Mouse (Mus musculus) lung, embryonic 16.5 days (tissue): ENCODE data around the gene Cacng2. TPM values are rescaled to one million over a fixed set of nuclear protein-coding genes. Genes with fewer than 3 reads are reported as not detected.

Experiments
- ATAC-seq: fragments of 200-750 bp; cut with Nextera tagmentation; 2 replicates; pipeline ENCODE4 v1.8.0; 2017; ENCODE audit warnings: low read depth, mild to moderate bottlenecking, moderate library complexity
- H3K27ac ChIP-seq: fragments of 300-500 bp; sonication (generic); 2 replicates; pipeline ENCODE4 v1.5.1; 2014; ENCODE audit warnings: mild to moderate bottlenecking, control low read depth, low read length
- H3K27me3 ChIP-seq: fragments of 300-500 bp; sonication (generic); 2 replicates; pipeline ENCODE4 v1.6.1; 2014; ENCODE audit warnings: low read depth, low read length, mixed read lengths; ENCODE audit not compliant: control insufficient read depth, insufficient read depth
- H3K36me3 ChIP-seq: fragments of 300-500 bp; sonication (generic); 2 replicates; pipeline ENCODE4 v1.6.1; 2014; ENCODE audit warnings: low read length; ENCODE audit not compliant: control insufficient read depth, insufficient read depth
- H3K4me1 ChIP-seq: fragments of 300-500 bp; sonication (generic); replicated peaks from 2 replicates; pipeline ENCODE4 v1.6.1; 2014; ENCODE audit warnings: low read length, mixed read lengths; ENCODE audit not compliant: control insufficient read depth, insufficient read depth
- H3K4me2 ChIP-seq: fragments of 300-500 bp; sonication (generic); 2 replicates; pipeline ENCODE4 v1.6.1; 2014; ENCODE audit warnings: low read depth, low read length, control low read depth
- H3K4me3 ChIP-seq: fragments of 300-500 bp; sonication (generic); 2 replicates; pipeline ENCODE4 v1.5.1; 2014; ENCODE audit warnings: mild to moderate bottlenecking, low read length, control low read depth
- H3K9ac ChIP-seq: fragments of 300-500 bp; sonication (generic); 2 replicates; pipeline ENCODE4 v1.6.1; 2014; ENCODE audit warnings: low read length, control low read depth
- H3K9me3 ChIP-seq: fragments of 300-500 bp; sonication (generic); 2 replicates; pipeline ENCODE4 v1.6.1; 2016; ENCODE audit warnings: low read length; ENCODE audit not compliant: control insufficient read depth
- WGBS: fragments of 180-500 bp; shearing (Covaris S2); extraction: QIAGEN DNeasy Blood & Tissue Kit; methylation state at CpG from one replicate; pipeline ENCODE4 v1.1.7; 2014; 5-methylcytosine and 5-hydroxymethylcytosine counted together
- polyA plus RNA-seq: library from polyadenylated mRNA; unstranded; fragments of >200 nt; fragmentation: Nextera tagmentation; extraction: Ambion mirVana; gene quantifications from 2 replicates; pipeline ENCODE4 v1.2.1, GENCODE M21; 2015

Gene Cacng2
- polyA plus RNA-seq, 1 experiment from 2014 or later, result not detected

- ATAC-seq, result no peak
- 59% methylated on average over 7 of the region's 7 CpGs for WGBS
- Histone ChIP-seq H3K27ac (no peak overlapping the region), H3K27me3 (no peaks in the 10 kb centered on the region), H3K4me2 (no peak overlapping the region), H3K9me3 (no peaks in the 10 kb centered on the region), H3K4me3 (no peak overlapping the region), H3K4me1 (no peaks in the 10 kb centered on the region), H3K36me3 (no peaks in the 10 kb centered on the region), H3K9ac (no peak overlapping the region)
These were observed 74.0 kb downstream of the Cacng2 start for GRCm38 (mm10) chr15:78045842-78046241.

GRCm38 (mm10) chr15:78045314-78045713 is 74.5 kb downstream of the Cacng2 start:
- ATAC-seq, result no peak
- Histone ChIP-seq H3K4me1 (no peaks in the 10 kb centered on the region), H3K36me3 (no peaks in the 10 kb centered on the region), H3K27me3 (no peaks in the 10 kb centered on the region), H3K27ac (no peak overlapping the region), H3K9me3 (no peaks in the 10 kb centered on the region), H3K4me3 (no peak overlapping the region), H3K9ac (no peak overlapping the region), H3K4me2 (no peak overlapping the region)
- WGBS, result 74% methylated on average over 7 of the region's 7 CpGs

- ATAC-seq, result no peak
- Histone ChIP-seq H3K4me3 (no peak overlapping the region), H3K9ac (no peak overlapping the region), H3K36me3 (no peaks in the 10 kb centered on the region), H3K4me1 (no peaks in the 10 kb centered on the region), H3K4me2 (no peak overlapping the region), H3K27me3 (no peaks in the 10 kb centered on the region), H3K27ac (no peak overlapping the region), H3K9me3 (no peaks in the 10 kb centered on the region)
- 69% methylated on average over 6 of the region's 6 CpGs for WGBS
These were observed 75.0 kb downstream of the Cacng2 start for GRCm38 (mm10) chr15:78044826-78045225.

GRCm38 (mm10) chr15:78042706-78043105 is 77.1 kb downstream of the Cacng2 start:
- no peak for ATAC-seq
- Histone ChIP-seq H3K4me1 (no peaks in the 10 kb centered on the region), H3K9ac (no peak overlapping the region), H3K4me3 (no peak overlapping the region), H3K27me3 (no peaks in the 10 kb centered on the region), H3K36me3 (no peaks in the 10 kb centered on the region), H3K4me2 (no peak overlapping the region), H3K27ac (no peak overlapping the region), H3K9me3 (no peaks in the 10 kb centered on the region)
- WGBS, result 76% methylated on average over 8 of the region's 8 CpGs

- Histone ChIP-seq H3K9ac (no peak overlapping the region), H3K4me3 (no peak overlapping the region), H3K9me3 (no peaks in the 10 kb centered on the region), H3K27ac (no peak overlapping the region), H3K4me1 (no peaks in the 10 kb centered on the region), H3K36me3 (no peaks in the 10 kb centered on the region), H3K27me3 (no peaks in the 10 kb centered on the region), H3K4me2 (no peak overlapping the region)
- ATAC-seq, result no peak
- 82% methylated on average over 10 of the region's 10 CpGs for WGBS
These were observed 82.2 kb downstream of the Cacng2 start for GRCm38 (mm10) chr15:78037626-78038025.

- Histone ChIP-seq H3K4me3 (no peak overlapping the region), H3K9ac (no peak overlapping the region), H3K27me3 (no peaks in the 10 kb centered on the region), H3K9me3 (no peaks in the 10 kb centered on the region), H3K4me2 (no peak overlapping the region), H3K4me1 (no peaks in the 10 kb centered on the region), H3K27ac (no peak overlapping the region), H3K36me3 (no peaks in the 10 kb centered on the region)
- 49% methylated on average over 2 of the region's 2 CpGs for WGBS
- no peak for ATAC-seq
These were observed 83.2 kb downstream of the Cacng2 start for GRCm38 (mm10) chr15:78036586-78036985.

- Histone ChIP-seq H3K9ac (no peak overlapping the region), H3K4me1 (no peaks in the 10 kb centered on the region), H3K36me3 (no peaks in the 10 kb centered on the region), H3K27ac (no peak overlapping the region), H3K4me2 (no peak overlapping the region), H3K27me3 (no peaks in the 10 kb centered on the region), H3K9me3 (no peaks in the 10 kb centered on the region), H3K4me3 (no peak overlapping the region)
- 61% methylated on average over 8 of the region's 8 CpGs for WGBS
- no peak for ATAC-seq
These were observed 89.9 kb downstream of the Cacng2 start for GRCm38 (mm10) chr15:78029938-78030337.

GRCm38 (mm10) chr15:78026521-78026920 is 93.3 kb downstream of the Cacng2 start:
- H3K27ac ChIP-seq, result no peak overlapping the region
- 74% methylated on average over 6 of the region's 6 CpGs for WGBS
- H3K4me3 ChIP-seq, result no peak overlapping the region
- H3K4me1 ChIP-seq, result no peaks in the 10 kb centered on the region
- no peak for ATAC-seq
- H3K36me3 ChIP-seq, result no peaks in the 10 kb centered on the region
- no peak overlapping the region for H3K9ac ChIP-seq
- H3K27me3 ChIP-seq, result no peaks in the 10 kb centered on the region
- H3K4me2 ChIP-seq, result no peak overlapping the region
- no peaks in the 10 kb centered on the region for H3K9me3 ChIP-seq

- no peak for ATAC-seq
- Histone ChIP-seq H3K27ac (no peak overlapping the region), H3K4me1 (no peaks in the 10 kb centered on the region), H3K27me3 (no peaks in the 10 kb centered on the region), H3K4me3 (no peak overlapping the region), H3K36me3 (no peaks in the 10 kb centered on the region), H3K9me3 (no peaks in the 10 kb centered on the region), H3K4me2 (no peak overlapping the region), H3K9ac (no peak overlapping the region)
- WGBS, result 44% methylated on average over 4 of the region's 4 CpGs
These were observed 95.6 kb downstream of the Cacng2 start for GRCm38 (mm10) chr15:78024211-78024610.

GRCm38 (mm10) chr15:78014046-78014445 is 105.8 kb downstream of the Cacng2 start:
- no peak for ATAC-seq
- no peaks in the 10 kb centered on the region for H3K27me3 ChIP-seq
- WGBS, result 80% methylated on average over 1 of the region's 1 CpGs
- no peak overlapping the region for H3K9ac ChIP-seq
- no peak overlapping the region for H3K4me3 ChIP-seq
- H3K4me2 ChIP-seq, result no peak overlapping the region
- no peak overlapping the region for H3K27ac ChIP-seq
- H3K36me3 ChIP-seq, result no peaks in the 10 kb centered on the region
- no peaks in the 10 kb centered on the region for H3K9me3 ChIP-seq
- no peaks in the 10 kb centered on the region for H3K4me1 ChIP-seq
